Mouse (Mus musculus): ENCODE measurements around the gene Prmt9.

Prmt9 gene

DNA sequence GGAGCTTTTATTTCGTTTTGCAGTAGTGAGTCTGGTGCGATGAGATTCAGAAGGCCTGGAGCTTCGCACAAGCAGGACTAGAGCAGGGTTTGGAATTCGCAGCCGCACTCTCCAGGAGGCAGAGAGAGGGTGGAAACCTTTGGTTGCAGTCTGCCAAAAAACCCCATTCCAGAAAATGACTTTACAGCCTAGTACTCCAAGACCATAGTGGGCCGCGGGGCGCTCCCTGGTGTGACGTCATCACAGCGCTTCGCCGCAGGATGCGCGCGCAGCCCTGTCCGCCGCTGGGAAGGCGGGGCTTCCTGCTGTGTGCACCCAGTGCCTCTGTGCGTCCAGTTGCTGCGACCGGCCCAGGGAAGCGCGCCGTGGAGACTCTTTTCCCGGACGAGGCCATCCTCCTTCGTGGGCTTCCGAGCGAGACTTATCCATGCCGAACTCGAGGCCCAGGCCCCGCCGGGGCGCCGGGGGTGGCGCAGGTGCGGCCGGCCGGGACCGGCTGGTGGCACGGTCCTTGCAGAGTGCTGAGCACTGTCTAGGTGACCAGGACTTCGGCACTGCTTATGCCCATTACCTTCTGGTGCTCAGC, at the start of gene Prmt9:
Prmt9 (plus strand) TSS at position 277 of the 586 bp plus-strand sequence.
- peak; percentile 92 for DNase-seq (ENCODE audit: low read depth, low spot score)

DNA sequence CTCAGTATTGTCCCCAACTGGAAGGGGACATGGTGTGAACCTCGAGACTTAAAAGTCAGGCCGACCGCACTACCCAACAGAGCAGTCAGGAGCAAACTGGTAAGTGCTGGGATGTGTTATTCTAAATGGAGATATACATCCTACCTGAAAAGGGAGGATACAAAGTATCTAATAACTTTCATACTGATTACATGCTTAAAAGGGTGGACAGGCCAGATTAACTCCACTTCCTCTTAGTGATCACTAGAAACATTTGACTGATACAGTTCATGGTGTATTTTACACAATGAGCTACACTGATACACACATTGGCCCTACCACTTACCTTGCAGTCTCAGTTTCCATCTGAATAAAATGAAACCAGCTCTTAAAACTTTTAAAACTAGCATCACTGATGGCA, 48.9 kb upstream of the Prmt9 start:
- no peak for DNase-seq (ENCODE audit: low read depth, low spot score)

DNA sequence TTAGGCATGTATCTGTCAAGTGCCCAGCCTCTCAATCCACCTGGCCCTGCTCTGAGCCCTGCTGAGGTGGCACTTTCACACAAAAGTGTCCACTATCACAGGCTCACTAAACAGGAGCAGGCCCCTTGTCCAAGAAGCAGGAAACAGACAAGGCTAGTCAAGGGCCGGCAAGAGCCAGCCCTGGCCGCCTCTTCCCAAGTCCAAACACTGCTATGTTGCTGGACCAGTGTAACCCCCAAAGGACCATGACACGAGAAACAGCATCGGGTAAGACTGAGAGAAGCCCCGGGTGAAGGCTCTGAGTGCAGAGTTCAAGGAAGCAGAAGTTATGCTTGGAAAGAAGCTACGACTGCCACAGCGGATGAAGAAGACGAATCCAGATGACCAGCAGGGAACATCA, 48.1 kb upstream of the Prmt9 start:
- no peak for DNase-seq (ENCODE audit: low read depth, low spot score)

DNA sequence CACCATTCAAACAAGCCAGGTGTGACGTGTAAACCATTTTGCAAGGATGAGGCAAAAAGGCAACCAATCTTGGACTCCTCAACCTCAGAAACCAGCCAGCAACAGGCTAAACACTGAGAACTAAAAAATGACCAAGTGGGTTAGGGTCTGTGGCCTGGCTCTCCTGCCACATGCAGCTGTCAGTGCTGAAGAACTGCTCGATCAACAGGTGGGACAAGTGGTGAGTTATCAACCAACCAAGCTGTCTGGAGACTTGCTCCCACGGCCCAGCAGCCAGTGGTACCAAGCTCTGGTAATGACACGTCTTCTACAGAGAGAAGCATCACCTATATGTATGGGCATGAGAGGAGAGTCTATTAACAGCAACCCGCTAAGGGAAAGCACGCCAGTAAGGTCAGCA, 46.6 kb upstream of the Prmt9 start:
- DNase-seq (ENCODE audit: low read depth, low spot score), result no peak

DNA sequence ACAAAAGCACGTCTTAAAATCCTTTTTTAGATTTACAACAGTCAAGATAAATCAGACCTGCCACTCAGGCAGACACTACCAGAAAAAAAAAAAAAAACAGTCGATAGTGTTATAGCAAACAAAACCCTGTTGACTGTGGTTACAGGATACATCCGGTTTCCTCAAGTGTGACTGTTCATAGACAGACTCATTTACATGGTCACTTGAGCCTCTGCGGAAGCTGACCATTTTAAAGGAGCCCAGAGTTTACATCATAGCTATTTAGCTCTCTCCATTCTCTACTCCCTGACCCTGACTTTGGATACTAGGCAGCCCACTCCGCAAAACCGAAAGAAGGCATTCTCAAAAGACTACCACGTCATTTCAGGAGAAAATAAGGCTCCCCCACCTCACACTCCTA, 42.7 kb upstream of the Prmt9 start:
- no peak for DNase-seq (ENCODE audit: low read depth, low spot score)

DNA sequence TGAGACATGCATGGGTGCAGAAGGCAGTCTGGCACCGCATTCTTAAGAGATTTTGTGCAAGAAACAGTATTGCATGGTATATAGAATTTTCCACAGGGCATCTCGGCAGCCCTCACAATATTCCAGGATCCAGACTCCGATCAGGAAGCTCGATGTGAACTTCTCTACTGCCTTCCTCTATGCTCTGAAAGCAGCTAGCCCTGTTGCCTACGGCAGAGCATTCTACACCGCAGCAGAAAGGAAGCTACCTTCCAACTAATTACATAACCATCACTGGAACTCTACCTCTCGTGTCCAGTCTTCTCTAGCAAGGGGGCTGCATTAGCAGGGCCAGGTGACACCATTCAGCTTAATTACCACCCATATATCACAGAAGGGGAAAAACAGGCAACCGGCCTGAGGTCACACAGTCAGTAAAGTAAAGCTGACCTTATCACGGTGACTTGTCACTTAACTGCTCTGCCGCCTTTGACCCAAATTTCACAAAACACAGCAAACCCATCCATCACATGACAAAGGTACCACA, 41.6 kb upstream of the Prmt9 start:
- DNase-seq (ENCODE audit: low read depth, low spot score), result no peak

DNA sequence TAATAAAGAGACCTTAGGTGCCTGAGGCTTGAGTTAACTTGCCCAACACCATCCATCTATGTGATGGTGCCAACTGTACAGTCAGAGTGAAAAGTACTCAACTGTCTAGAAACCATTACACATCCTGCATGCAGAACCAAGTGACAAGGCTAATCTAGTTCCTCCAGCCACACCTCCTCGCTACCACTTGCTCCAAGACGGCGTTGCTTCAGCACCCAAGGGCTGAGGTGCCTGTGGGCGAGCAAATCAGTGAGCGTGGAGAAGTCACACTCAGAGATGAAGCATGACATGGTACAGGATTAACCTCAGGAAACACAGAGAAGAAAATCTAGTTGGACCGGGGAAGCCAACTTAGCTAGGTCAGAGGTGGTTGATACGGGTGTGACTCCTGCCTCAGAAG, 40.2 kb upstream of the Prmt9 start:
- no peak for DNase-seq (ENCODE audit: low read depth, low spot score)

DNA sequence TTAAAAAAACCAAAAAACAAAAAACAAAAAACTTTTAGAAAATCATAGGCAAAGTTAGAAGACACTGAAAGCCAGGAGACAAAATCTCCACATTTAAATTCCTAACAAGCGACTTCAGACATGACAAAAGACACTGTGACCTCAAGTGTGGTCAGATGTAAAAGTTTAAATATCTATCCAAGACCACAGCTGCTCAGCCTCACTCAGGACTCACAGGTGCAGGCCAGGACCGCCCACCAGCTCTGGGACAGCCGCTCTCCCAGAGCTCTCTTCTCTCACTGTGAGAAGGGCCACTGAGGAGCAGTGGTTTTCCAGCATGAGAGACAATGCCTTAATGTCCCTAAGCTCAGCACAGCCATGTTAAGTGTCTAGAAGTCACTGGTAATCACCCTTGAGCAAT, 38.8 kb upstream of the Prmt9 start:
- no peak for DNase-seq (ENCODE audit: low read depth, low spot score)

DNA sequence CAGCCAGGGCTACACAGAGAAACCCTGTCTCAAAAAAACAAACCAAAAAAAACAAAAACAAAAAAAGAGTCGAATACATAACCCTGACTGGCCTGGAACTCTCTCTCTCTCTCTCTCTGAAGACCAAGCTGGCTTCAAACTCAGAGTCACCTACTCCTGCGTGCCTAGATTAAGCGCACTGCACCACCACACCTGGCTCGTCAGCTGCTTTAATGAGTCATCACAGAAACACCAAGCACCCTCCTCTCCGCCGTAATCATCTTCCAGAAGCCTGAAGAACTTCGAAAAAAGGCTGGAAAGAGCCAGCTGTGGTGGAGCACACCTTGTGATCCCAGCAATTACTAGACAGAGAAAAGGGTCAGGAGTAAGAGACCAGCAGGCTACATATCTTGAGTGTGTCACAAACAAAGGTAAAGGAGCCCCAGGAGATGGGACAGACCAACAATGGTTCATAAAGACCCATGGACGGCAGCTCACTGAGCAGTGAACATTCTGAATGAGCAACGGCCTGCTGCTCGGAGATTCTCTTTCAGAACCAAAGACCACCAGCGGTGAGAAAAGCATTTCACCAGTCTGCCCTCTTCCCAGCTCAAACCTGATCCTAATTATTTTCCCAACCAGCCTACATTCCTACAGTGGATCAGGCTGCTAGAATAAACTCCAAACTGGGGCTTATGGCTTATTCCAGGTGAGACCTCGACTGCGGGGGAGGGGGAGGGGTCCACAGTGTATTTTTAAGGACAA, 37.3 kb upstream of the Prmt9 start:
- DNase-seq (ENCODE audit: low read depth, low spot score), result peak; percentile 31

DNA sequence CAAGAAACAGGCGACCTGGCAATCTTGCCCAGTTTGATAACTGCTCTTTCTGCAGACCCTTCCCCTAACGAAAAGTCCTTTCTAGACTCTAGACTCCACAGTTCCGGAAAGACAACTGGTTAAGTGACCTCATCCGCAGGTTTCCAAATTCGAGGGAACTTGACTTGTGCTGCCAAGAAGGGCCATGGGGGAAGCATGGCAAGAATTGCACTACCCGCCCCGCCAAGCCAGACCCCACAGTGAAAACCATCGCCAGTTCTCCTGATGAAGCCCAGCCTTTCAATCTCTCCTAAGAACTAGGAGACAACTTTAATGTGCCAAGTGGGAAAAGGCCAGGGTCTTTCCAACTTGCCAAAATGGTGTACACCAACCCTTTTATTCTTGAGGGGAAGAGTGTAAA, 34.0 kb upstream of the Prmt9 start:
- no peak for DNase-seq (ENCODE audit: low read depth, low spot score)

DNA sequence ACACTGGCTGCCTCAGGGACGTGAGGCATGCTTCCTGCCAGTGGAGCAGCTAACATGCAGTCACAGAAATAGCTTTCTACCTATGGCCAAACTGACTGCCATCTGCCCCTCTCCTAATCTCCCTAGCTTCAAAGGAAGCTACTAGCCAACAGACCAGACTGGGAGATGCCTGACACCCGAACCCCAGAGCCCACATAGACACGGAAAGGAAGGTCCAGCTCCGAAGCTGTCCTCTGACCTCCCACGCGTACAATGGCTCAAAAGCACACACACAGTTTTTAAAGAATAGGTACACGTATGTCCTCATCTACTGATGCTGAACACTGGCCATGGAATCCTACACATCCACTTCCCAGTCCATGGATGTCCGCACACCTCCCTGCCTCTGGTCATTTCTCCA, 33.4 kb upstream of the Prmt9 start:
- no peak for DNase-seq (ENCODE audit: low read depth, low spot score)

DNA sequence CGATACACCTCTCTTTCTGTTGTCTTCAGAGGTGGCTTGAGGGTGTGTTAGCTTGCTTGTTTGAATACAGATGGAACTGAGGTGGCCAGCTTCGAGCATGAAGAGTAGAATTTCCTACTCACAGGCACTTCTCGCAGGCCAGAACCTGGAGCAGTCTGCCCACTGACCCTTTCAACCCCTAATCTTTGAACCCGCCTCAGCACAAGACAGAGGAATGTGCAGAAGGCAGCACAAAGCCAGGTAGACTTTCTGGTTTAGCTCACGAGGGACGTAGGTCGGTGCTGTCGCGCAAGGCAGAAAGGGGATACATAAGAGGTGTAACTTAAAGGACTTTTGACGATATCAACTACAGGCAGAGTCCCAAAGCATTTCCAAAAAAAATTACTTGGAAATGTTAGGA, 32.4 kb upstream of the Prmt9 start:
- DNase-seq (ENCODE audit: low read depth, low spot score), result peak; percentile 46

DNA sequence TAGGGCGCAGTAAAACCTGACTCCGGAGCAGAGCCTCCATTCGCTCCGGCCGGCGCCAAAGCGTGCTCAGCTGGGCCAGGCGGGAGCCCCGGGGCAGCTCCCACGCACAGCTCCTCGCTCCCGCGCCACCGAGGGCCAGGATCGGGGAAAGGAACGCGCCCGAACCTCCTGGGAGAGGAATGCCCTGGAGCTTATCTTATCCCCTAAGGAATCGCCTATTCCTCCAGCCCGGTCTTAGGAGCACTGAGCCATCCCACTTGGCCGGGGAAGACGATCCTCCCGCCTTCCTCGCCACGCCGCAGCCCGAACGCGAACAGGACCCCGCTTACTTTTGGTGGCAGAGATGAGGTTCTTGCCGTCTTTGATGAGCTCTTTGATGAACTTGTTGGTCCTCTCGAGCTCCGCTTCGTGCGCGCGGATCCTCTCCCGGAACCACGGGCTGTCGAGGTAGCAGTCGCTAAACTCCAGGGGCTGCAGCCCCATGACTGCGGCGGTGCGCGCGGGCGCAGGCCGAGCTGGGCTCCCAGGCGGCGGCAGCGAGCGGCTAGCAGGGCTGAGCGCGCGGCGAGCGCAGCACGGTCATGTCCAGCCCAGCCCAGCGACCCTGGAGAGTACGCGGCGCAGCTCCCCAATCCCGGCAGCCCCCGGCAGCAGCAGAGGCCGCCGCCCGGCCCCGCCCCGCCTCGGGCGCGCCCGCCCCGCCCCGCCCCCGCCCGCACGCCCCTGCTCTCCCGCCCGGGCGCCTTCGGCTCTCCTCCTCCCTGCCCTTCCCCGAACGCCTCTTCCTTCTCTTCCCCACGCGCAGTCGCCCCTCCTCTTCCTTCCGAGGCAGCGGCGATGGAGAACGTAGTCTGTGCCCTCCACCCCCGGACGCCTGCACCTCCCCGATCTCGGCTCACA, 31.6 kb upstream of the Prmt9 start, which contains the start of gene Arhgap10:
Arhgap10 (minus strand) TSS at position 653 of the 900 bp plus-strand sequence.
- peak; percentile 76 for DNase-seq (ENCODE audit: low read depth, low spot score)

DNA sequence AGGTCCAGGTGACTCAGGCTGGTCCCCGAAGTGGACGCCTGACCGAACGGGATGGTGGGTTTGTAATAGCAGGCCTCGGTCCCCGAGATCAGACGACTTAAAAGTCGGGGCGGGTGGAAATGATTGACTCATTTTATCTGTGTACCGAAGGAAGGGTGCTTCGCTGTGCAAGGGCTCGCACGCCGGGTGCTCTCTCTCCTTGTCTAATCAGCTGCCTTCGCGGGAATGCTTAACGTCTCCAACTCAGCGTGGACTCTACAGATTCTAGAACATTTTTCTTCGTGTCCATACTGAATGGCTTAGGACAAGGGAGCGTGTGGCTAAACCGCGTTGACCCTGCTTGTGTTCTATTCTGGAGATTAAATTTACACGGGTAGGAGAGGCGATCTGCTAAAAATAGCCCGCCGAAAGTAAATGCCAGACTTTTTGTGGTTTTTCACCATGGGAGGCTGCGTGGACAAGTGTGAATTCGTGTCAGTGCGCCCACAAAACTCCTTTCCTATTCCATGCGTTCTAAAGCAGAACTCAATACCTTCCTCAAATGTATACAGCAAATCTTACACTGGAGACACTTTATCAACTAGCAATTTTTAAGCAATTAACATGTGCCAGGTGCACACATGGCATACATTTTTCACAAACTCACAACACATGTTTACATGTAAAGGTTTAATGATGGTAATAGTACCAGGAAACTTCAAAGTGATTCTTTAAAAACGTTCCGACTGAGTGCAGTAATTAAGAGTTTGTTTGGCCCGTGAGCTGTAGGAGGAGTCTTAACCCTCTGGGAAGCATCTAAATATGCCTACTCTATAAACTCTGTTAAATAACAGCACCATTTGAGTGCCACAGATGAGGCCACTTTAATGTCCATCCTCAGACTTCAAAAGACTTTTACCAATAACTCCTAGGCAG, 30.7 kb upstream of the Prmt9 start:
- DNase-seq (ENCODE audit: low read depth, low spot score), result no peak

DNA sequence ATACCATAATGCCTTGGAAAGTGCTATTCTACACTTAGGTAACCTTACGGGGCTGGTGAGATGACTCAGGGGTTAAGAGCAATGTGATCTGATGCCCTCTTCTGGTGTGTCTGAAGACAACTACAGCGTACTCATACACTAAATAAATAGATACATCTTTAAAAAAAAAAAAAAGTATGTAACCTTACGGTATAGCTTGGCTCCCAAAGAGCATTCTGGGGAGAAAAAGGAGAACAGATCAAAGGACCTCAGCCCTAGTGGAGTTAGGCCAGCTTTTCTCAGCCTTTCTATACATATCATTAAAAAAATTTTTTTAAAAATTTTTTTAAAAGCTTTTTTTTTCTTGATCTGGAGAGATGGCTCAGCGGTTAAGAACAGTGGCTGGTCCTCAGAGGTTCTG, 28.6 kb upstream of the Prmt9 start:
- no peak for DNase-seq (ENCODE audit: low read depth, low spot score)

DNA sequence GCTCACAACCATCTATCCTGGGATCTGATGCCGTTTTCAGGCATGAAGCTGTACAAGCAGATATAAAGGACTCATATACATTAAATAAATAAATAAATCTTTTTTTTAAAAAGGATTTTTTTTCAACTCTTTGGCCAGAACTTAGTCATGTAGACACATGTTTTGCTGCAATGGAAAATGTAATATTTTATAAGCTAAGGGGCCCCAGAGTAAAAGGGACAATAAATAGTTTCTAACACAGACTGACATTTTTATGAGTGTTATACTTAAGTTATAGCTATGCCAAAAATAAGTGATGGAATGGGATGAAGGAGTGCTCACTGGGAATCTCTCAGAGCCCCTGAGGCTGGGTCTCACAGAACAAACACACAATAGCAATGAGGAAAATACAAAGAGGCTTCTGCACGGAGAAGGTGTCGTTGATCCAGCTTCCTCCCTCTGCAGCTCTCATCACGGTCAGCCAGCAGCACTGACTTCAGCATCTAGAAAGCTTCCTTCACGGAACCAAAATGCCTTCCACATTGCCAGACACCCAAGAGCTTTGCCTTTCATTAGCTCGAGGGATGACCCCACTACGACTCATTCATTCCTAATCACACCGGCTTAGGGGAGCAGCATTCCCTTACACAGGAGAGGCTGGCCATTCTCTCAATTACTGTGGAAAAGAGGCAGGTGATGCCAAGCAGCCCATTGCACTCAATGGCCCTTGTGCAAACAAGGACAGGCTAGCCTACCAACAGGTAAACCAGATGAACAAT, 28.0 kb upstream of the Prmt9 start:
- DNase-seq (ENCODE audit: low read depth, low spot score), result no peak

DNA sequence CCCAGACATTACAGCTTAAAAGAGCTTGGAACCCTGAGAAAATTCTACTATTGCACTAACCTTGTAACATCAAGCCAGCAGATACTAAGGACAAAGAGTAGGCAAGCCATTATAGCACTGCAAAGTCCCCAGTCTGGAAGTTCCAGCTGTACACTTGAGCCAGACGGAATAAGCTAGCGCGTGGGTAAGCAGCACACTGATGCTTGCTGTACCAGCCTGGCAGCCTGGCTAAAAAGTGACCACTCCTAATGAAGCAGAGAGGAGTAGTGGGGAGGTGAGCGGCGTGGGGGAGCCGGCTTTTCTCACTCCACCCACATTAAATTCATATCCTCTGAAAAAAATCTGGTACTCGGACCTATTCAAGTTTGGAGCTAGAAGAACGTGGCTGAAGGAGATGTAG, 26.2 kb upstream of the Prmt9 start:
- DNase-seq (ENCODE audit: low read depth, low spot score), result no peak

DNA sequence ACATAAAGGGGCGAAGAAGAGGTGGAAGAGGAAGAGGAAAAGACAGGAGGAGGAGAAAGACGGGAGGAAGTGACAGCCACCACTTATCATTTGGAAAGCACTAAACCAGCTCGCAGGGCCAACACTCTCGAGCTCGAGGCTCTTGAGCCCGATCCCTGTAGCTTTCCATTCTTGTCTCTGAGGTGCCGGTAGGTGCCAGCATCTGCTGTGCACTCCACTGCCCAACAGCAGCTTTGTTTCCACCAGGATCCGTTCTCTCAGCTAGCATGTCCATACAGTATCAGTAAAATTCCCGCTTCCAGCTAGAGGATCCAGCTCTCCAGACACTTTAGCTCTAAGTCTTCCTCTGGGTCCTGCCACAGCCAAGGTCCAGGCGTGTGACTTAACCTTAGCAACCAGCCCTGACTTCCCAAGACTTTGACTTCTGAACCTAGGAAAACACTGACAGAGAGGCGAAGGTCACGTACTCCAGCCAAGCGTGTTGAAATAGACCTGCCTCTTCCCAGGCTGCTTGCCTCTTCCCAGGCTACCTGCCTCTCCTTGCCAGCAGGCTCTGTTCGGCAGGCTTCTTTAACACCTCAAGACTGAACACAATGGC, 25.1 kb upstream of the Prmt9 start:
- DNase-seq (ENCODE audit: low read depth, low spot score), result no peak

DNA sequence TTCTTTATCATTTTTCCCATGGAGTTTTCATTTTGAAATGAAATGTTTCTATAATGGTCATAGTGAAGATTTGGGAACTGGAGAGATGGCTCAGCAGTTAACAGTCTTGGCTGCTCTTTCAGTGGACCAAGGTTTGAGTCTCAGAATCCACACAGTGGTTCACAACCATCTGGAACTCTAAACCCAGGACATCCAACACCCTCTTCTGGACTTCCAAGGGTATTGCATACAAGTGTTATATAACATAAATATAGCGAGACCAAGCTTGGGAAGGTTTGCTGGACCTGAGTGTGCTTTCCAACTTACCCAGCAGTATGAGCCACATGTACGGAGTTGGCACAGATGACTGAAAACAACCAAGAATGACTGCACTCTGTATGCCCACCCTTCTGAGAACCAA, 24.3 kb upstream of the Prmt9 start:
- no peak for DNase-seq (ENCODE audit: low read depth, low spot score)

DNA sequence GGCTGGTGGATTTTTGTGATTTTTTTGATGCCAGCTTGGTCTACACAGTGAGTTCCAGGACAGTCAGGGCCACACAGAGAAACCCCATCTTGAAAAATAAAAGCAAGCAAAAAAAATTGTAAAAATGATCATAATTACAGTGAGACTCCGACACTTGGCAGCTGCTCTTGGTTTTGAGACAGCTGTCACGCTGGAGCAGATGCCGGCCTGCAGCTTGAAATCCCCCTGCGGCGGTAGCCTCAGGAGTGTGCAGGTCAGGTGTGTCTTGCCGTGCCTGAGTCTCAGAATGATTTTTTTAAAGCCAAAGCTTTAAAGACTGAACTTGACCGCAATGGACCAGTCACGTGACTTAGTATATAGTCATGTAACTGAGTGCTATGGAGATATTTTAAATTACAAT, 23.1 kb upstream of the Prmt9 start:
- no peak for DNase-seq (ENCODE audit: low read depth, low spot score)

All from ES-CJ7 (cell line).